Mouse (Mus musculus) cortical plate, adult 2 months (tissue): Measurements from ENCODE around the gene Trmt10b.

Source experiments
- CTCF ChIP-seq: fragments of 200-500 bp; IDR thresholded peaks from 2 replicates; pipeline ENCODE4 v1.5.1; 2011; ENCODE audit warnings: mild to moderate bottlenecking, control low read depth, low read length; ENCODE audit not compliant: insufficient read depth; ENCODE audit errors: extremely low read depth
- POLR2A ChIP-seq: fragments of 200-500 bp; IDR thresholded peaks from 2 replicates; pipeline ENCODE4 v1.6.1; 2011; ENCODE audit warnings: mild to moderate bottlenecking, low read length, control low read depth; ENCODE audit not compliant: insufficient read depth; ENCODE audit errors: extremely low read depth

DNA sequence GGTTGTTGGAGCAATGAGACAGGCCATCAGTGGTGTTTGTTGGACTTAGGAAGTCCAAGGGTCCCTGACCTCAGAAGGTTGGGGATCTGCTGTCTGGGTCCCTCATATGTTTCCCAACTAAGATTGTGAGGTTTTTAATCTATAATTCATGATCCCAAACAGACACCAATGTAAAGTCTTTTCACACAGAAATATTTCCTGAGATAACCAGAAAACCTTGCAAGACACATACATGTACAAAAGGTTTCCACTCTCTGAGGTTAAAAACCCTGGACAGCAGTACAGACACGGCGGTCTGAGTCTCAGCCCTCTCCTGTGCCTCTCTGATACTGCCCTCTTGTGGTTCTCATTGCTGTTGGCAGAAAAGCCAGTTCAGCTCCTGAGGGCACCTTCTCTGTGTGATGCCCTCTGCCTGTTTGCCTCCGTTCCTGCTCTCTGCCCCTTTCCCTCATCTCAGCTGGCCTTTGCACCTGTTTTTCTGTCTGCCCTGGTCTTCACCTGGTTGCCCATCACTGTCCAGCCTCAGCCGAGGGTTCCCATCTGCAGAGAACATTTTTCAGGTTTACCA lies 16.9 kb upstream of the Trmt10b start:
- TF ChIP-seq CTCF (peak; percentile 90), POLR2A (no peak)
